Mouse (Mus musculus): ENCODE measurements around the gene Spata2. TPM values are rescaled to one million over a fixed set of nuclear protein-coding genes. Genes with fewer than 3 reads are reported as not detected.

Spata2 gene
- polyA plus RNA-seq, 1 experiment from 2014 or later = 11.5 TPM

DNA sequence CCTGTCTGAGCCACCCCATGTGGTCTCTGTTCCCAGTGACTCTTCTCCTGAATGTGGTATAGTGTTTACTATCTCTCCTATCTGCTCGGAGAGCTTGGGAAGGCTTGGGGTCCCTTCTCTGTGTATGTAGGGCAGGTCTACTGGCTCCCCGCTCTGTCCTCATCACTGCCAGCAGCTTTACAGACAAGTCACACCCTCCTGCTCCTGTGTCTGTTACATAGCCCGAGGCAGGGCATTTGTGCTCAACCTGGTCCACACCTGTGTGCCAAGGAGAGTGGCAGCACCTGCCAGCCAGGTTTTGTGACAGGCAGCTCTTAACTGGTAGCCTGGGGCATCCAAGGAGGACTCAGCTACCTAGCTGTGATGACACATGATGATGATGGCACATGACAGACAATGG, 22.1 kb downstream of the Spata2 start:
- Histone ChIP-seq H3K4me3 (ENCODE audit: low read depth, low read length) (no peak overlapping the region), H3K27ac (ENCODE audit: low read depth, low read length) (no peak overlapping the region; the same call in 1 of the 2 replicates), H3K9ac (ENCODE audit: low read depth, low read length) (no peak overlapping the region), H3K9me3 (ENCODE audit: control insufficient read depth) (no peaks in the 10 kb centered on the region), H3K27me3 (replicated peaks; ENCODE audit: control insufficient read depth, insufficient read depth, low read length) (no peaks in the 10 kb centered on the region), H3K4me1 (replicated peaks; ENCODE audit: control insufficient read depth, insufficient read depth, low read length) (no peaks in the 10 kb centered on the region), H3K4me2 (replicated peaks; ENCODE audit: low read depth) (no peak overlapping the region), H3K36me3 (ENCODE audit: control insufficient read depth, insufficient read depth) (peaks cover 74% of the 10 kb centered on the region)
- TF ChIP-seq CTCF (IDR thresholded peaks at IDR 0.05; ENCODE audit: low read depth) = no peak
- ATAC-seq = no peak
- 82% methylated on average over 3 of the region's 3 CpGs for WGBS

DNA sequence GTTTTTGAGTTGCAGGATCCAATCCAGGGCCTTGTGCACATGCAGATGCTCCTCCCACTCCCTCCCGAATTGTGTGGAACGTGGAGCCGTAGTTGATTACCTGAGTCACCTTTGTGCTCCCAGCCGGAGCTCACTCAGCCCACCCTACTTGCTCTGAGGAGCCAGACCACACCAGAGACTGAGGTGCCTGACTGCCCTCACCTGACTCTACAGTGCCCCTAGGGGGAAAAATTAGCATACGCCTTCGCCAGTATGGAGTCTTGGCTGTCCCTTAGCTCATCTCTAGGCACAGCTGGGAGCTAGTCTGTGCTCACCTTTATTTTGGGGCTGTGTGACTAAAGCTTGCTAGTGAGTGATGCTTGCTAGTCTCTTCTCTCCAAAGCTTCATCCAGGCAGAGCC, 24.2 kb downstream of the Spata2 start:
- Histone ChIP-seq H3K9me3 (ENCODE audit: control insufficient read depth) (no peaks in the 10 kb centered on the region), H3K4me1 (replicated peaks; ENCODE audit: control insufficient read depth, insufficient read depth, low read length) (no peaks in the 10 kb centered on the region), H3K9ac (ENCODE audit: low read depth, low read length) (no peak overlapping the region), H3K4me2 (replicated peaks; ENCODE audit: low read depth) (no peak overlapping the region), H3K36me3 (ENCODE audit: control insufficient read depth, insufficient read depth) (peaks cover 60% of the 10 kb centered on the region), H3K4me3 (ENCODE audit: low read depth, low read length) (no peak overlapping the region), H3K27me3 (replicated peaks; ENCODE audit: control insufficient read depth, insufficient read depth, low read length) (no peaks in the 10 kb centered on the region), H3K27ac (ENCODE audit: low read depth, low read length) (no peak overlapping the region)
- no peak for ATAC-seq
- peak; percentile 56 for TF ChIP-seq CTCF (IDR thresholded peaks at IDR 0.05; ENCODE audit: low read depth)
- 83% methylated on average over 6 of the region's 6 CpGs for WGBS

DNA sequence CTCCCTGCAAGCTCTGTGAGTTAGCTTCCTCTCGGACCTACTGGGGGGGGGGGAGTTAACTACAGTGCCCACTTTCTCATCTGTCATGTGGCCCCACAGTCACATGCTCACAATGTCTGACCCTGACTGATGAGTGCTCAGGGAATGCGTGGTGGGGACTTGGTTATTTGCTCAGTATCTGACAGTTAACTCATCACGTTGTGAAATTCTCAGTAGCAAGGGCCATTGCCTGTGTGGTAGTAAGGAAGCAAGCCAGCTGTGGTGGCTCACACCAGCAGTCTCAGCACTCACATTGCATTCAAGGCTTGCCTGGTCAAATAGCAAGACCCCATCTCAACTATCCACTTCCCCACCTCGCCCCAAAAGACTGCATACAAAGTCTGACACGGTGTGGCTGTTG, 25.5 kb downstream of the Spata2 start:
- 68% methylated on average over 5 of the region's 5 CpGs for WGBS
- no peak for ATAC-seq

DNA sequence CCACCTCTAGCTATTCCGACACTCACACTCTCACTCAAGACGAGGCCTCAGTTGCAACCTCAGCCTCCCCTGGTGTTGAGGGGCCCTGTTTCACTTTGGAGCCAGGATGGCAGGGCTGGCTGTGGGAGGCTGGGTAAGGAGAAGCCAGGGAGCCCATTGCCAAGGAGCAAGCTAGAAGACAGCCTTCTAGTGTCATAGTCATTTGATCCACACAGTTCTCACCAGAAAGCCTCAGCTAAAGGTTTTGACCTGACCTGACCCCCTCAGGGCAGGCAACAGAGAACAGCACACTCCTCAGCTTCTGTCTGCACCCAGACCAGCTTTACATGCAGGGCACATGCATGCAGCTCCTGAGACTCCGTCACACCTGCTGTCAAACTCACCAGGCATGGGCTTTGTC, 26.7 kb downstream of the Spata2 start:
- TF ChIP-seq CTCF (IDR thresholded peaks at IDR 0.05; ENCODE audit: low read depth) = no peak
- no peaks in the 10 kb centered on the region for H3K9me3 ChIP-seq (ENCODE audit: control insufficient read depth)
- no peaks in the 10 kb centered on the region for H3K27me3 ChIP-seq (replicated peaks; ENCODE audit: control insufficient read depth, insufficient read depth, low read length)
- H3K4me3 ChIP-seq (ENCODE audit: low read depth, low read length) = no peak overlapping the region
- H3K36me3 ChIP-seq (ENCODE audit: control insufficient read depth, insufficient read depth) = peaks cover 37% of the 10 kb centered on the region
- no peak overlapping the region for H3K27ac ChIP-seq (ENCODE audit: low read depth, low read length)
- H3K9ac ChIP-seq (ENCODE audit: low read depth, low read length) = no peak overlapping the region
- H3K4me1 ChIP-seq (replicated peaks; ENCODE audit: control insufficient read depth, insufficient read depth, low read length) = no peaks in the 10 kb centered on the region
- WGBS = 88% methylated on average over 3 of the region's 3 CpGs
- H3K4me2 ChIP-seq (replicated peaks; ENCODE audit: low read depth) = no peak overlapping the region
- no peak for ATAC-seq

More for the DNA sequence above, 25.5 kb downstream of the Spata2 start:
- H3K4me2 ChIP-seq (replicated peaks; ENCODE audit: low read depth) = no peak overlapping the region
- H3K9me3 ChIP-seq (ENCODE audit: control insufficient read depth) = no peaks in the 10 kb centered on the region
- no peaks in the 10 kb centered on the region for H3K27me3 ChIP-seq (replicated peaks; ENCODE audit: control insufficient read depth, insufficient read depth, low read length)
- no peaks in the 10 kb centered on the region for H3K4me1 ChIP-seq (replicated peaks; ENCODE audit: control insufficient read depth, insufficient read depth, low read length)
- H3K36me3 ChIP-seq (ENCODE audit: control insufficient read depth, insufficient read depth) = peaks cover 49% of the 10 kb centered on the region
- TF ChIP-seq CTCF (IDR thresholded peaks at IDR 0.05; ENCODE audit: low read depth) = no peak
- H3K9ac ChIP-seq (ENCODE audit: low read depth, low read length) = no peak overlapping the region
- H3K27ac ChIP-seq (ENCODE audit: low read depth, low read length) = no peak overlapping the region
- no peak overlapping the region for H3K4me3 ChIP-seq (ENCODE audit: low read depth, low read length)

DNA sequence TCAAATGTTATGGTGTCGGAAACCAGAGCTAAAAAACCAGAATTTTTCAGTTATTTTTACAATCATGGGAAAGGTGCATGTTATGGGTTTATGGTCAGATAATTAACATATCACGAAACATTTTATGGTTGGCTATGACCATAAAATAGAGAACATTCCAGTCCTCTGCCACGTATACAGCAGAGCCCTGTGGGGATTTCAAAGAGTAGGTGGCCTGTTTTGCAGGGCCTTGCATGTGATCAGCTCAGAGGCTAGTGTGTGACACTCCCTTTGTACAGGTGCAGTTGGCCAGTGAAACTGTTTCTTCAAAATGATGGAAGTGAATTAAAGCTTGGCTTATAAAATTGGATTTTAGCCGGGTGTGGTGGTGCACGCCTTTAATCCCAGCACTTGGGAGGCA, 28.9 kb downstream of the Spata2 start:
- 43% methylated on average over 5 of the region's 5 CpGs for WGBS
- no peak overlapping the region for H3K4me2 ChIP-seq (replicated peaks; ENCODE audit: low read depth)
- 0 out of 2 replicates have a peak overlapping the region, but pooled peaks have one; percentile 54 for H3K27ac ChIP-seq (ENCODE audit: low read depth, low read length)
- no peak overlapping the region for H3K4me3 ChIP-seq (ENCODE audit: low read depth, low read length)
- H3K36me3 ChIP-seq (ENCODE audit: control insufficient read depth, insufficient read depth) = peaks cover 45% of the 10 kb centered on the region
- H3K27me3 ChIP-seq (replicated peaks; ENCODE audit: control insufficient read depth, insufficient read depth, low read length) = no peaks in the 10 kb centered on the region
- H3K4me1 ChIP-seq (replicated peaks; ENCODE audit: control insufficient read depth, insufficient read depth, low read length) = no peaks in the 10 kb centered on the region
- peak; percentile 87 for ATAC-seq
- H3K9ac ChIP-seq (ENCODE audit: low read depth, low read length) = no peak overlapping the region
- TF ChIP-seq CTCF (IDR thresholded peaks at IDR 0.05; ENCODE audit: low read depth) = no peak
- H3K9me3 ChIP-seq (ENCODE audit: control insufficient read depth) = no peaks in the 10 kb centered on the region

DNA sequence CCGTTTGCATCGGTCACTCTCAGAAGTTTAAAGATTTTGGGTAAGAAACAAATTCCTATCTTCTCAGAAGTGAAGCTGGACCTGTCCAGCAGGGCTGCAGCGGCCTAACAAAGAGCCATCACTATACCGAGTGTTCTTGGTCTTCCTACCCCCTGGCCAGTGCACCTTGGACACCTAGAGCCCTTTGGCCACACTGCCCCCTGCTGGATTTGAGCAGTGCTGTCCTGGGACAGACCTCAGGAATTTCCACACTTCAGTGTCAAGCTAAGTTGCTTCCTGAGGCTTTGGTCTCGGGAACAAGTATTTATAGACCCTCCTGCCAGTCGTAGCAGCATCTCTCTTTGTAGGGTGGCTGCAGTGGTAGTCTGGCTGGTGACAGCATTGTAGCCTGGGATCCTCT, 29.7 kb downstream of the Spata2 start:
- Histone ChIP-seq H3K27me3 (replicated peaks; ENCODE audit: control insufficient read depth, insufficient read depth, low read length) (no peaks in the 10 kb centered on the region), H3K9me3 (ENCODE audit: control insufficient read depth) (no peaks in the 10 kb centered on the region), H3K4me1 (replicated peaks; ENCODE audit: control insufficient read depth, insufficient read depth, low read length) (no peaks in the 10 kb centered on the region), H3K9ac (ENCODE audit: low read depth, low read length) (no peak overlapping the region), H3K27ac (ENCODE audit: low read depth, low read length) (peak overlapping the region; percentile 54), H3K4me2 (replicated peaks; ENCODE audit: low read depth) (no peak overlapping the region), H3K4me3 (ENCODE audit: low read depth, low read length) (no peak overlapping the region), H3K36me3 (ENCODE audit: control insufficient read depth, insufficient read depth) (peaks cover 46% of the 10 kb centered on the region)
- peak; percentile 55 for ATAC-seq
- 53% methylated on average over 6 of the region's 6 CpGs for WGBS
- peak; percentile 97 for TF ChIP-seq CTCF (IDR thresholded peaks at IDR 0.05; ENCODE audit: low read depth)

Data from intestine, postnatal 0 days (tissue).